ENCODE assay signal across 12 mouse cellular contexts in genomic region chr14:48012361-48013215, GRCm38 (mm10).
A peak's percentile ranks its signal among the peaks of the same experiment; 100 is the strongest.
DNase-seq lines count a peak whose midpoint lies in the region; ATAC-seq and TF ChIP-seq lines count a peak whose summit lies in the region.
"Had no signal": no experiment of that assay in that cellular context is flagged by ENCODE, and none has a peak within 500 bp of the region (broad histone marks: within the 10 kb centered on the region; RNA-seq: fewer than 3 reads in every experiment).

No protein-coding gene starts in this region.

- peak; percentile 89 for ATAC-seq in forebrain, embryonic 15.5 days (replicated peaks)
- no peak for ATAC-seq in intestine, postnatal 0 days

- TF ChIP-seq POLR2A in brain, embryonic 14.5 days (IDR thresholded peaks at IDR 0.05; ENCODE audit: borderline replicate concordance, extremely low read depth, insufficient read depth, insufficient read length, poor library complexity, severe bottlenecking) = no peak

- DNase-seq in forebrain, embryonic 10.5 days (ENCODE audit: extremely low spot score, low spot score) = no peak
- DNase-seq in left cerebral cortex, adult 2 months (ENCODE audit: extremely low spot score in 1 of 2, low spot score in 2 of 2) = no peak
- no peak for DNase-seq in left cerebral cortex, postnatal 36 days (ENCODE audit: low spot score in 2 of 2)
- DNase-seq in brain, embryonic 14.5 days (ENCODE audit: low read depth) = peak; percentile 88
- peak; percentile 12 to 52 for DNase-seq in left cerebral cortex, adult 9 months (ENCODE audit: low spot score in 2 of 2)
- no peak for DNase-seq in embryo, embryonic 10.5 days (ENCODE audit: low spot score)
- DNase-seq: gastrocnemius, postnatal 14 days; heart, postnatal 10 days; liver, embryonic 13.5 days had no signal

- H3K9me3 ChIP-seq in forebrain, embryonic 15.5 days = no peaks in the 10 kb centered on the region
- no peaks in the 10 kb centered on the region for H3K9me3 ChIP-seq in forebrain, embryonic 10.5 days
- no peaks in the 10 kb centered on the region for H3K9me3 ChIP-seq in intestine, postnatal 0 days (ENCODE audit: control insufficient read depth)
- H3K9me3 ChIP-seq: liver, embryonic 13.5 days had no signal

- intact Hi-C loops in left cerebral cortex, adult 2 months (cut with DNase I) = loop anchor here (5.0 kb wide), 1 partner anchor 40 kb away; no protein-coding TSS in a partner anchor
- intact Hi-C loops in left cerebral cortex, postnatal 36 days (cut with DNase I) = no loop called here

- no peak overlapping the region for H3K4me3 ChIP-seq in forebrain, embryonic 15.5 days
- no peak overlapping the region for H3K4me3 ChIP-seq in forebrain, embryonic 10.5 days
- no peak overlapping the region for H3K4me3 ChIP-seq in left cerebral cortex, adult 2 months
- H3K4me3 ChIP-seq in intestine, postnatal 0 days (ENCODE audit: low read depth, low read length) = no peak overlapping the region
- H3K4me3 ChIP-seq: liver, embryonic 13.5 days; megakaryocyte, embryonic 14.5 days had no signal

- no peak for TF ChIP-seq CTCF in left cerebral cortex, adult 2 months (IDR thresholded peaks at IDR 0.05)
- no peak for TF ChIP-seq CTCF in brain, embryonic 14.5 days (IDR thresholded peaks at IDR 0.05; ENCODE audit: borderline replicate concordance, extremely low read depth, insufficient read depth, insufficient read length)
- no peak for TF ChIP-seq CTCF in intestine, postnatal 0 days (IDR thresholded peaks at IDR 0.05; ENCODE audit: low read depth)

- H3K4me1 ChIP-seq in forebrain, embryonic 15.5 days = peaks cover 10% of the 10 kb centered on the region
- peaks cover 6% of the 10 kb centered on the region; the same call in 1 of the 2 replicates for H3K4me1 ChIP-seq in forebrain, embryonic 10.5 days
- H3K4me1 ChIP-seq in intestine, postnatal 0 days (replicated peaks; ENCODE audit: control insufficient read depth, insufficient read depth, low read length) = no peaks in the 10 kb centered on the region
- H3K4me1 ChIP-seq: liver, embryonic 13.5 days; megakaryocyte, embryonic 14.5 days had no signal

- H3K27ac ChIP-seq in forebrain, embryonic 15.5 days (replicated peaks) = peak overlapping the region; percentile 19; the same call in 1 of the 2 replicates
- no peak overlapping the region for H3K27ac ChIP-seq in forebrain, embryonic 10.5 days
- peak overlapping the region; percentile 15; the same call in 1 of the 2 replicates for H3K27ac ChIP-seq in left cerebral cortex, adult 2 months
- H3K27ac ChIP-seq in intestine, postnatal 0 days (ENCODE audit: low read depth, low read length) = no peak overlapping the region
- H3K27ac ChIP-seq: liver, embryonic 13.5 days had no signal

- H3K36me3 ChIP-seq in forebrain, embryonic 15.5 days = no peaks in the 10 kb centered on the region
- no peaks in the 10 kb centered on the region for H3K36me3 ChIP-seq in forebrain, embryonic 10.5 days (replicated peaks)
- no peaks in the 10 kb centered on the region for H3K36me3 ChIP-seq in intestine, postnatal 0 days (ENCODE audit: control insufficient read depth, insufficient read depth)
- H3K36me3 ChIP-seq: liver, embryonic 13.5 days had no signal

- no peak overlapping the region for H3K9ac ChIP-seq in forebrain, embryonic 15.5 days (replicated peaks)
- no peak overlapping the region for H3K9ac ChIP-seq in intestine, postnatal 0 days (ENCODE audit: low read depth, low read length)
- H3K9ac ChIP-seq: liver, embryonic 13.5 days had no signal

- H3K27me3 ChIP-seq in forebrain, embryonic 15.5 days = no peaks in the 10 kb centered on the region
- no peaks in the 10 kb centered on the region for H3K27me3 ChIP-seq in forebrain, embryonic 10.5 days (ENCODE audit: poor library complexity, severe bottlenecking)
- H3K27me3 ChIP-seq in intestine, postnatal 0 days (replicated peaks; ENCODE audit: control insufficient read depth, insufficient read depth, low read length) = no peaks in the 10 kb centered on the region
- H3K27me3 ChIP-seq: liver, embryonic 13.5 days; megakaryocyte, embryonic 14.5 days had no signal

- H3K4me2 ChIP-seq in forebrain, embryonic 15.5 days (replicated peaks) = no peak overlapping the region
- H3K4me2 ChIP-seq in intestine, postnatal 0 days (replicated peaks; ENCODE audit: low read depth) = no peak overlapping the region
- H3K4me2 ChIP-seq: liver, embryonic 13.5 days had no signal

- WGBS in forebrain, embryonic 15.5 days = 26% methylated on average over 2 of the region's 2 CpGs
- WGBS in forebrain, embryonic 10.5 days = 63% methylated on average over 2 of the region's 2 CpGs
- 75% methylated on average over 2 of the region's 2 CpGs for WGBS in intestine, postnatal 0 days

Comparison
In these comparisons a context has a peak if more than half of its experiments do, and no peak if none do; other contexts are left out.
1. H3K27ac ChIP-seq: peak in forebrain, embryonic 15.5 days (single experiment) and left cerebral cortex, adult 2 months (single experiment); none in forebrain, embryonic 10.5 days (single experiment) and intestine, postnatal 0 days (single experiment).
2. DNase-seq: peak in brain, embryonic 14.5 days (single experiment) and left cerebral cortex, adult 9 months (2 of 2); none in forebrain, embryonic 10.5 days (single experiment), left cerebral cortex, adult 2 months (0 of 2), left cerebral cortex, postnatal 36 days (0 of 2) and embryo, embryonic 10.5 days (single experiment).